In the genomic region with DNA sequence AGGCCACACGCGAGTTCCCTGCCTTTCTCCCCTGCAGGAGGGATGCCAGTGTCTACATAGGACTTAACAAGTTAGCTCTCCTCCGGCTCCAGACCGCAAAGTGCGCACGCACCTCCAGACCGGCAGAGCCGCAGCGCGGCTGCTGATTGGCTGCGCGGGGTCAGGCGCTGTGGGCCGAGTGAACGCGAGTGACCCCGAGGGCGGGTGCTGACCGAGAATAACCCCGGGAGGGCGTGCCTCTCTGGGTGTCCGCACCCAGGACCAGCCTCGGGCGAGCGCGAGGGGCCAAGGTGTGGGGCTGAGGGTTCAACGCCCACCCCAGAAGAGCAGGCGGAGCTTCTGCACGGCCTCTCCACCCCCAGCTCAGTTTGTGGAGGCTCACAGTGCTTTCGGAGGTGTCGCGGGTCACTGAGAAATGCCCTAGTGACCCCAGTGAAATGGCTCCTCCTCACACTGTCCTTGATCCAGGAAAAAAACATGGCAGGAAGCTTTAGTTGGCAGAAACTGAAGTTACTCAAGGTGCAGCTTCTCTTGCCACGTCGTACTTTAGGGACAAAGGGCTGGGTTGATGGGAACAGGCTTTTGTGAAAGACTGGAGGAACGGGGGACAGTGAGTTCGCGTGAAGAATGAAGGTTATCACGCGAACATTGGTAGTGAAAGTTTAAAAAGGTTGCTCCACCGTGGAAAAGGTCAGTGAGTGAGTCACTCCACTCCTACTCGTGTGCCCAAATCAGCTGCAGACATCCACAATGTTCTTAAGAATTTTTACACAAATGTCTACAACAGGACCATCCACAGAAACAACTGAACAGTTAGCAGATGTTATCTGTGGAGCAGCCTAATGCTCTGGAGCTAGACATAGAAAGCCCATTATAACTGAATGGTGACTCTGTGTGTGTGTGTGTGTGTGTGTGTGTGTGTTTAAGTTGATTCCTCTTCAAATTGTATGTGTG, we compare ENCODE assay signal across 8 mouse cellular contexts. TPM values are rescaled to one million over a fixed set of nuclear protein-coding genes. Genes with fewer than 3 reads are reported as not detected.
DNase-seq lines count a peak whose midpoint lies in the region; ATAC-seq and TF ChIP-seq lines count a peak whose summit lies in the region.

No protein-coding gene starts in this region.

- H3K36me3 ChIP-seq in macrophage (ENCODE audit: inconsistent target) = no peaks in the 10 kb centered on the region

- WGBS in macrophage (ENCODE audit: missing documents) = 5% methylated on average over 41 of the region's 41 CpGs

- peak; percentile 81 for TF ChIP-seq POLR2A in cortical plate, adult 2 months (IDR thresholded peaks at IDR 0.05; ENCODE audit: extremely low read depth, insufficient read depth, low read length)

- H3K4me1 ChIP-seq in cortical plate, adult 2 months (ENCODE audit: control insufficient read depth, insufficient read depth, low read length) = peaks cover 3% of the 10 kb centered on the region; the same call in 1 of the 2 replicates

- DNase-seq in gastrocnemius, adult 8-10 months (ENCODE audit: low spot score in 2 of 2) = peak; percentile 89 to 92
- DNase-seq in hindlimb bud, embryonic 11.5 days (ENCODE audit: extremely low spot score, low read depth, low spot score) = peak; percentile 85
- peak; percentile 86 to 88 for DNase-seq in left cerebral cortex, adult 2 months (ENCODE audit: extremely low spot score in 1 of 2, low spot score in 2 of 2)
- DNase-seq in retina, postnatal 7 days (ENCODE audit: low read depth, low spot score) = peak; percentile 87
- DNase-seq in urinary bladder, adult 2 months (ENCODE audit: low spot score) = peak; percentile 87

- intact Hi-C loops in left cerebral cortex, adult 2 months (cut with DNase I) = loop anchor here (2.0 kb wide), 1 partner anchor 18 kb away; the partner anchor contains the start of gene Scd1

- peak; percentile 96 for ATAC-seq in activated CD4-positive, CD25-positive, alpha-beta regulatory T cell, adult 4 months

- TF ChIP-seq CTCF in cortical plate, adult 2 months (IDR thresholded peaks at IDR 0.05; ENCODE audit: extremely low read depth, insufficient read depth, low read length) = no peak
- TF ChIP-seq CTCF in left cerebral cortex, adult 2 months (IDR thresholded peaks at IDR 0.05) = no peak; the same call in 1 of the 2 replicates

- peak overlapping the region; percentile 42 for H3K4me3 ChIP-seq in cortical plate, adult 2 months (ENCODE audit: insufficient read depth, low read length)
- H3K4me3 ChIP-seq in left cerebral cortex, adult 2 months = peak overlapping the region; percentile 67
- peak overlapping the region; percentile 22 for H3K4me3 ChIP-seq in macrophage (ENCODE audit: inconsistent target)

- H3K79me2 ChIP-seq in macrophage (ENCODE audit: inconsistent target) = no peaks in the 10 kb centered on the region

- peak overlapping the region; percentile 79 for H3K27ac ChIP-seq in cortical plate, adult 2 months (ENCODE audit: insufficient read depth, low read length)
- H3K27ac ChIP-seq in left cerebral cortex, adult 2 months = peak overlapping the region; percentile 93
- peak overlapping the region; percentile 84 for H3K27ac ChIP-seq in macrophage

RNA-seq across cellular contexts. Expression of gene Scd1, which starts 18.9 kb away (rescaled TPM):
- 1 to 10 TPM in 1 of 2 experiments, not detected in 1; 3.2 TPM for polyA plus RNA-seq in activated CD4-positive, CD25-positive, alpha-beta regulatory T cell, adult 4 months (2017; shearing (Covaris generic))
- 121 and 184 TPM in 2 replicates for polyA plus RNA-seq in cortical plate, adult 2 months (2012; rRNA removed)
- 10 to 100 TPM in 3 of 4 experiments, 1 to 10 TPM in 1; 9.2 to 25.2 (median 14.3) TPM for total RNA-seq in gastrocnemius, adult 8-10 months (2022)
- total RNA-seq in left cerebral cortex, adult 2 months (2021) = 100 to 1,000 TPM; 133 to 177 TPM
- total RNA-seq in macrophage (2018; cell fraction: chromatin; rRNA removed) = 1 to 10 TPM in 5 of 26 experiments, under 1 TPM in 10, not detected in 11; 0.08 to 7.7 (median 0.45) TPM
- total RNA-seq in macrophage (2018; cell fraction: cytosol; rRNA removed) = 10 to 100 TPM in 7 of 26 experiments, 1 to 10 TPM in 19; 2.9 to 17.5 (median 7.5) TPM
- 10 to 100 TPM in 3 of 26 experiments, 1 to 10 TPM in 23; 1.1 to 16.3 (median 3.6) TPM for total RNA-seq in macrophage (2018; cell fraction: nucleus; rRNA removed)
- 1.8 to 4.9 TPM (median 4.4 TPM) in 3 replicates for polyA plus RNA-seq in macrophage (2018)
- 190 and 197 TPM in 2 replicates for polyA plus RNA-seq in urinary bladder, adult 2 months (2012; rRNA removed)

RNA-seq across cellular contexts. Expression of gene Scd4, which starts 55.9 kb away (rescaled TPM):
- under 1 TPM; 0.60 to 0.69 TPM for polyA plus RNA-seq in activated CD4-positive, CD25-positive, alpha-beta regulatory T cell, adult 4 months (2017; shearing (Covaris generic))
- 0.25 and 0.33 TPM in 2 replicates for polyA plus RNA-seq in cortical plate, adult 2 months (2012; rRNA removed)
- total RNA-seq in gastrocnemius, adult 8-10 months (2022) = under 1 TPM in 1 of 4 experiments, not detected in 3; 0.13 TPM
- 1 to 10 TPM; 2.1 to 2.3 TPM for total RNA-seq in left cerebral cortex, adult 2 months (2021)
- total RNA-seq in macrophage (2018; cell fraction: chromatin; rRNA removed) = 10 to 100 TPM in 6 of 26 experiments, 1 to 10 TPM in 14, under 1 TPM in 3, not detected in 3; 0.40 to 17.8 (median 3.0) TPM
- total RNA-seq in macrophage (2018; cell fraction: cytosol; rRNA removed) = 1 to 10 TPM in 3 of 26 experiments, under 1 TPM in 23; 0.06 to 1.3 (median 0.31) TPM
- 10 to 100 TPM in 1 of 26 experiments, 1 to 10 TPM in 17, under 1 TPM in 6, not detected in 2; 0.23 to 10.8 (median 1.9) TPM for total RNA-seq in macrophage (2018; cell fraction: nucleus; rRNA removed)
- 0.15 to 0.19 TPM (median 0.16 TPM) in 3 replicates for polyA plus RNA-seq in macrophage (2018)
- polyA plus RNA-seq in urinary bladder, adult 2 months (2012; rRNA removed) = 0.87 and 1.0 TPM in 2 replicates

Comparison
In these comparisons a context has a peak if more than half of its experiments do, and no peak if none do; other contexts are left out.
1. Peak in every context shown above with its lines: DNase-seq, ATAC-seq, H3K4me3 ChIP-seq and H3K27ac ChIP-seq.
2. RNA of gene Scd1, which starts 18.9 kb away (polyA plus RNA-seq): 190 to 197 TPM in urinary bladder, adult 2 months and 121 to 184 TPM in cortical plate, adult 2 months; 1.8 to 4.9 TPM in macrophage and 3.2 TPM in activated CD4-positive, CD25-positive, alpha-beta regulatory T cell, adult 4 months; every median in the first group is over 10 times any median in the second.